Mouse (Mus musculus): ENCODE measurements at regions not wholly inside any gene's neighbourhood (a gene's known extent, or its start where the extent isn't known, plus 50 kb on each side); places are given as distances from the start of the nearest gene placed in this dataset.

- Histone ChIP-seq H3K36me3 (ENCODE audit: control insufficient read depth, insufficient read depth) (no peaks in the 10 kb centered on the region), H3K79me2 (ENCODE audit: control insufficient read depth, insufficient read depth) (no peaks in the 10 kb centered on the region), H3K27me3 (ENCODE audit: control insufficient read depth, insufficient read depth, insufficient read length) (peaks cover 19% of the 10 kb centered on the region), H3K79me3 (ENCODE audit: low read depth) (no peaks in the 10 kb centered on the region), H3ac (ENCODE audit: control insufficient read depth, insufficient read length, low read depth) (no peak overlapping the region), H3K4me3 (ENCODE audit: insufficient read depth, poor library complexity, severe bottlenecking) (no peak overlapping the region)
- TF ChIP-seq USF1 (IDR thresholded peaks at IDR 0.05; ENCODE audit: low read depth): no peak
- TF ChIP-seq CEBPB (IDR thresholded peaks at IDR 0.05; ENCODE audit: low read depth): no peak
- TF ChIP-seq FOSL1 (IDR thresholded peaks at IDR 0.05; ENCODE audit: insufficient read depth, low read length, poor library complexity, severe bottlenecking): no peak
- TF ChIP-seq CTCF (IDR thresholded peaks at IDR 0.05; ENCODE audit: control insufficient read depth, insufficient read depth, insufficient read length): no peak
- TF ChIP-seq MYOG (IDR thresholded peaks at IDR 0.05; ENCODE audit: control insufficient read depth, extremely low read depth, insufficient read length): no peak
- TF ChIP-seq MAX (IDR thresholded peaks at IDR 0.05): no peak
- no peak for TF ChIP-seq MYOD1 (IDR thresholded peaks at IDR 0.05; ENCODE audit: control insufficient read depth, insufficient read length, low read depth)
These were observed 53.5 kb upstream of the Ypel5 start for GRCm38 (mm10) chr17:72782775-72783174.

DNA sequence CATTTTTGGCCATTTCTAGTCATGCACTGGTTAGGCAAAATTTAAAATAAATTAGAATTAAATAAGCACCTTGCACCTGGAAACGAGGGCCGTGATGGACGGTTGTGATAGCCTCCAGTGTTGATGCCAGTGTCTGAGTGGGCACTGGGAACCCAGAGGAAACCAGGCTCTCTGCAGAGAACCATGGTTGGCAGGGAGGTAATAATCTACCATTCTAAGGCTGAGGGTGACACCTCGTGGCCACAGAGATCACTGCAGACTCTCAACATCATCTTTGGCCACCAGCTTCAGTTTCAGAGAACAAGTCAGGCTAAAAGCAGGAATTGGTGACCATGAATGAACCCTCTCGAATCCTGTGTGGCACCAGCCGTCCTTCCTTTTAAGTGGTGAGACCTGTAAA is 54.5 kb upstream of the Ypel5 start:
- TF ChIP-seq MYOG (IDR thresholded peaks at IDR 0.05; ENCODE audit: control insufficient read depth, extremely low read depth, insufficient read length) (no peak), MYOD1 (IDR thresholded peaks at IDR 0.05; ENCODE audit: control insufficient read depth, insufficient read length, low read depth) (no peak), FOSL1 (IDR thresholded peaks at IDR 0.05; ENCODE audit: insufficient read depth, low read length, poor library complexity, severe bottlenecking) (no peak), USF1 (IDR thresholded peaks at IDR 0.05; ENCODE audit: low read depth) (no peak), CEBPB (IDR thresholded peaks at IDR 0.05; ENCODE audit: low read depth) (no peak), CTCF (IDR thresholded peaks at IDR 0.05; ENCODE audit: control insufficient read depth, insufficient read depth, insufficient read length) (peak; percentile 74)
- H3K79me2 ChIP-seq (ENCODE audit: control insufficient read depth, insufficient read depth): no peaks in the 10 kb centered on the region
- H3K4me3 ChIP-seq (ENCODE audit: insufficient read depth, poor library complexity, severe bottlenecking): no peak overlapping the region
- H3K27me3 ChIP-seq (ENCODE audit: control insufficient read depth, insufficient read depth, insufficient read length): peaks cover 20% of the 10 kb centered on the region
- H3K79me3 ChIP-seq (ENCODE audit: low read depth): no peaks in the 10 kb centered on the region
- no peak overlapping the region for H3ac ChIP-seq (ENCODE audit: control insufficient read depth, insufficient read length, low read depth)
- H3K36me3 ChIP-seq (ENCODE audit: control insufficient read depth, insufficient read depth): no peaks in the 10 kb centered on the region

DNA sequence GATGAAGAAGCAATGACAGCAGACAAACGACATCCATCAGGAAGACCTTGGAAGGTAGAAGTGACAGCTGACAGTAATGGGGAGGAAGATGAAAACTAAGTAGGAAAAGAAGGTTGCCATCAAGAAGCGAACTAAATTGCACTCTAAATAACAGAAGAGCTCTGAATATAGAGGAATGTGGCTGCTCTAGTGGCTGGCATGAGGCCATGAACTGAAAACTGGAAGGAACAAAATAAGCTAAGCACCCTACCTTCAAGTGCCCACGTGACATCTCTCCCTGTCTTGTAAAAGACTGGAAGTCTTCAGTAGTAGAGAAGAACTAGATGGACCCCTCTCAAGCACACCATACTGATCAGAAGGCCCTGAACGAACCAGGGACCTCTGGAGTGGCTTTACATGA is 68.0 kb upstream of the Ypel5 start:
- TF ChIP-seq MYOG (IDR thresholded peaks at IDR 0.05; ENCODE audit: control insufficient read depth, extremely low read depth, insufficient read length) (no peak), CTCF (IDR thresholded peaks at IDR 0.05; ENCODE audit: control insufficient read depth, insufficient read depth, insufficient read length) (no peak), MYOD1 (IDR thresholded peaks at IDR 0.05; ENCODE audit: control insufficient read depth, insufficient read length, low read depth) (no peak), USF1 (IDR thresholded peaks at IDR 0.05; ENCODE audit: low read depth) (no peak), CEBPB (IDR thresholded peaks at IDR 0.05; ENCODE audit: low read depth) (no peak), MAX (IDR thresholded peaks at IDR 0.05) (no peak), FOSL1 (IDR thresholded peaks at IDR 0.05; ENCODE audit: insufficient read depth, low read length, poor library complexity, severe bottlenecking) (no peak)
- no peaks in the 10 kb centered on the region for H3K36me3 ChIP-seq (ENCODE audit: control insufficient read depth, insufficient read depth)
- no peaks in the 10 kb centered on the region for H3K27me3 ChIP-seq (ENCODE audit: control insufficient read depth, insufficient read depth, insufficient read length)
- no peaks in the 10 kb centered on the region for H3K79me3 ChIP-seq (ENCODE audit: low read depth)
- no peaks in the 10 kb centered on the region for H3K79me2 ChIP-seq (ENCODE audit: control insufficient read depth, insufficient read depth)
- H3K4me3 ChIP-seq (ENCODE audit: insufficient read depth, poor library complexity, severe bottlenecking): no peak overlapping the region
- no peak overlapping the region for H3ac ChIP-seq (ENCODE audit: control insufficient read depth, insufficient read length, low read depth)

DNA sequence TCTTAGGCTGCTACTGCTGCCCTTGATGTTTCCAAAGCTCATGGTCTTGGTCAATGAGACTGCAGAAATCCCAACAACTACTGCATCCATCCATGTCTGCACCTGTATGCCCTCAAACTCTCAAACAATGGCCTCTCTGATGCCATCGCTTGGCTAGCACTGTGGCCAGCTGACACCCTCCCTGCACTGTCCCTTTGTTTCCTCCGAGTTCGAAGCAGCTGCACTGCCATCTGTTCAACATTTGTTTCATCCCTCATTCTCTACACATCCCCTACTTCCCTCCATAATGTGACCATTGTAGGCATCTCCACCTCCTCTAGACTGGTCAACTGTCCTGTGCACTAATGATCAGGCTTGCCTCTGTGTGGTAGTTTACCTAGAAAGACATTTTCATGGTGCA is 75.3 kb upstream of the Ypel5 start:
- Histone ChIP-seq H3K79me3 (ENCODE audit: low read depth) (no peaks in the 10 kb centered on the region), H3K79me2 (ENCODE audit: control insufficient read depth, insufficient read depth) (no peaks in the 10 kb centered on the region), H3K36me3 (ENCODE audit: control insufficient read depth, insufficient read depth) (no peaks in the 10 kb centered on the region), H3K27me3 (ENCODE audit: control insufficient read depth, insufficient read depth, insufficient read length) (no peaks in the 10 kb centered on the region), H3K4me3 (ENCODE audit: insufficient read depth, poor library complexity, severe bottlenecking) (no peak overlapping the region), H3ac (ENCODE audit: control insufficient read depth, insufficient read length, low read depth) (no peak overlapping the region)
- TF ChIP-seq MYOD1 (IDR thresholded peaks at IDR 0.05; ENCODE audit: control insufficient read depth, insufficient read length, low read depth) (no peak), FOSL1 (IDR thresholded peaks at IDR 0.05; ENCODE audit: insufficient read depth, low read length, poor library complexity, severe bottlenecking) (no peak), USF1 (IDR thresholded peaks at IDR 0.05; ENCODE audit: low read depth) (no peak), MAX (IDR thresholded peaks at IDR 0.05) (no peak)

DNA sequence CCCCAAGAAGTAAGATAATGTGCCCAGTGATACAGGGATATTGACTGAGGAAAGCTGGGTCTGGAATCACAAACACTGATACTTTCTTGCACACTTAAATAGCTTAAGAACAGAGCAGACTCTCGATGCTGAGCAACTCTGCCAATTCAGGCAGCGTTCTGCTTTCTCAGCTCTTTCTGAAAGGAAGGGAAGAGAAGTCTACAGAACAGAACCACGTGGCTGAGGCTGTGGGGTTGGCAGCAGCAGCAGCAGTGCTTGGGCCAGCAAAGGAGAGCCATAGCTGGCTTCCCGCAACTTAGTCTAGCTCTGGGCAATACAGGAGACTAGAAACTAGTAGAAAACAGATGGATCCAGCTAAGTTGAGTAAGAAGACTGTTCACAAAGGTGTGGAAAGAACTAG is 89.8 kb upstream of the Ypel5 start:
- TF ChIP-seq MAX (IDR thresholded peaks at IDR 0.05): no peak
- no peak for TF ChIP-seq FOSL1 (IDR thresholded peaks at IDR 0.05; ENCODE audit: insufficient read depth, low read length, poor library complexity, severe bottlenecking)
- no peak for TF ChIP-seq CEBPB (IDR thresholded peaks at IDR 0.05; ENCODE audit: low read depth)
- no peak for TF ChIP-seq CTCF (IDR thresholded peaks at IDR 0.05; ENCODE audit: control insufficient read depth, insufficient read depth, insufficient read length)
- no peak for TF ChIP-seq MYOG (IDR thresholded peaks at IDR 0.05; ENCODE audit: control insufficient read depth, extremely low read depth, insufficient read length)
- no peak for TF ChIP-seq USF1 (IDR thresholded peaks at IDR 0.05; ENCODE audit: low read depth)
- TF ChIP-seq MYOD1 (IDR thresholded peaks at IDR 0.05; ENCODE audit: control insufficient read depth, insufficient read length, low read depth): no peak
- no peak overlapping the region for H3K4me3 ChIP-seq (ENCODE audit: insufficient read depth, poor library complexity, severe bottlenecking)
- H3K79me3 ChIP-seq (ENCODE audit: low read depth): no peaks in the 10 kb centered on the region
- H3ac ChIP-seq (ENCODE audit: control insufficient read depth, insufficient read length, low read depth): no peak overlapping the region
- no peaks in the 10 kb centered on the region for H3K79me2 ChIP-seq (ENCODE audit: control insufficient read depth, insufficient read depth)
- H3K36me3 ChIP-seq (ENCODE audit: control insufficient read depth, insufficient read depth): no peaks in the 10 kb centered on the region
- H3K27me3 ChIP-seq (ENCODE audit: control insufficient read depth, insufficient read depth, insufficient read length): no peaks in the 10 kb centered on the region

DNA sequence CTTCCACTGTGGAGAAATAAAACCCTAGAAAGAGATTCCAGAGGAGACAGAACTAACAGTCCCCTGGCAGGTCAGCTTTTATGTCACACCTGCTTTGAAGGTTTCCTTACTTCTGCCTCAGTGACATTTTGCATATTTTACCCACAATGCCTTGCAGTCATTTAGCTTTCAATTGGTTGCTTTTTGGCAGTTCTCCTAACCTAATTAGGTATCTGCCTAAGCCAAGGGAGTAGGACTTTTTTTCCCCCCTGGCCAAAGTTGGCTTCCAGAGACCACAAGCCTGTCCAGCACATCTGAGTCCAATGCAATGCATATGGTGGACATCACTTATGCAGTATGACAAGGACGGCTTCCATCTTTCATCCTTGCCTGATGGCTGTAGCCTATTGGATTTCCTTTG is 103.2 kb upstream of the Ypel5 start:
- H3K79me2 ChIP-seq (ENCODE audit: control insufficient read depth, insufficient read depth): no peaks in the 10 kb centered on the region
- no peaks in the 10 kb centered on the region for H3K27me3 ChIP-seq (ENCODE audit: control insufficient read depth, insufficient read depth, insufficient read length)
- no peak overlapping the region for H3ac ChIP-seq (ENCODE audit: control insufficient read depth, insufficient read length, low read depth)
- H3K79me3 ChIP-seq (ENCODE audit: low read depth): no peaks in the 10 kb centered on the region
- H3K4me3 ChIP-seq (ENCODE audit: insufficient read depth, poor library complexity, severe bottlenecking): no peak overlapping the region
- no peaks in the 10 kb centered on the region for H3K36me3 ChIP-seq (ENCODE audit: control insufficient read depth, insufficient read depth)
- TF ChIP-seq MAX (IDR thresholded peaks at IDR 0.05) (no peak), CEBPB (IDR thresholded peaks at IDR 0.05; ENCODE audit: low read depth) (no peak), USF1 (IDR thresholded peaks at IDR 0.05; ENCODE audit: low read depth) (no peak), MYOD1 (IDR thresholded peaks at IDR 0.05; ENCODE audit: control insufficient read depth, insufficient read length, low read depth) (no peak), CTCF (IDR thresholded peaks at IDR 0.05; ENCODE audit: control insufficient read depth, insufficient read depth, insufficient read length) (no peak), MYOG (IDR thresholded peaks at IDR 0.05; ENCODE audit: control insufficient read depth, extremely low read depth, insufficient read length) (no peak), FOSL1 (IDR thresholded peaks at IDR 0.05; ENCODE audit: insufficient read depth, low read length, poor library complexity, severe bottlenecking) (no peak)

Data from C2C12 (cell line).